Mouse (Mus musculus): ENCODE measurements around the gene Ccer2. TPM values are rescaled to one million over a fixed set of nuclear protein-coding genes. Genes with fewer than 3 reads are reported as not detected.

Ccer2 gene
- polyA plus RNA-seq, 1 experiment, result 0.16 TPM

- TF ChIP-seq CTCF (IDR thresholded peaks at IDR 0.05; ENCODE audit: borderline replicate concordance, control insufficient read depth, extremely low read depth, insufficient read depth, low read length, poor library complexity) (no peak), POLR2A (IDR thresholded peaks at IDR 0.05; ENCODE audit: control insufficient read depth, extremely low read depth, insufficient read depth, low read length, poor library complexity) (no peak)
- H3K27ac ChIP-seq (ENCODE audit: control insufficient read depth, insufficient read depth, low read length), result peak overlapping the region; percentile 88
- H3K4me1 ChIP-seq (replicated peaks; ENCODE audit: control insufficient read depth, insufficient read depth, low read length), result peaks cover 42% of the 10 kb centered on the region
- no peaks in the 10 kb centered on the region for H3K27me3 ChIP-seq (ENCODE audit: control insufficient read depth, insufficient read depth, low read length)
- no peak overlapping the region for H3K4me3 ChIP-seq (ENCODE audit: control insufficient read depth, insufficient read depth, low read length)
- DNase-seq, result peak; percentile 43
- peaks cover 9% of the 10 kb centered on the region for H3K36me3 ChIP-seq (ENCODE audit: control insufficient read depth, insufficient read depth, low read length)
- 15% methylated on average over 9 of the region's 9 CpGs for WGBS
Measured at GRCm38 (mm10) chr7:28799994-28800393, 44.0 kb downstream of the Ccer2 start.

- Histone ChIP-seq H3K27me3 (ENCODE audit: control insufficient read depth, insufficient read depth, low read length) (no peaks in the 10 kb centered on the region), H3K4me1 (replicated peaks; ENCODE audit: control insufficient read depth, insufficient read depth, low read length) (peaks cover 30% of the 10 kb centered on the region), H3K4me3 (ENCODE audit: control insufficient read depth, insufficient read depth, low read length) (no peak overlapping the region), H3K36me3 (ENCODE audit: control insufficient read depth, insufficient read depth, low read length) (peaks cover 9% of the 10 kb centered on the region), H3K27ac (ENCODE audit: control insufficient read depth, insufficient read depth, low read length) (no peak overlapping the region)
- 92% methylated on average over 3 of the region's 3 CpGs for WGBS
- TF ChIP-seq POLR2A (IDR thresholded peaks at IDR 0.05; ENCODE audit: control insufficient read depth, extremely low read depth, insufficient read depth, low read length, poor library complexity), result no peak
- no peak for TF ChIP-seq CTCF (IDR thresholded peaks at IDR 0.05; ENCODE audit: borderline replicate concordance, control insufficient read depth, extremely low read depth, insufficient read depth, low read length, poor library complexity)
- DNase-seq, result no peak
Measured at GRCm38 (mm10) chr7:28801451-28801850, 45.5 kb downstream of the Ccer2 start.

- no peaks in the 10 kb centered on the region for H3K27me3 ChIP-seq (ENCODE audit: control insufficient read depth, insufficient read depth, low read length)
- DNase-seq, result no peak
- no peak overlapping the region for H3K4me3 ChIP-seq (ENCODE audit: control insufficient read depth, insufficient read depth, low read length)
- TF ChIP-seq CTCF (IDR thresholded peaks at IDR 0.05; ENCODE audit: borderline replicate concordance, control insufficient read depth, extremely low read depth, insufficient read depth, low read length, poor library complexity) (no peak), POLR2A (IDR thresholded peaks at IDR 0.05; ENCODE audit: control insufficient read depth, extremely low read depth, insufficient read depth, low read length, poor library complexity) (no peak)
- 67% methylated on average over 10 of the region's 10 CpGs for WGBS
- H3K27ac ChIP-seq (ENCODE audit: control insufficient read depth, insufficient read depth, low read length), result no peak overlapping the region
- peaks cover 9% of the 10 kb centered on the region for H3K36me3 ChIP-seq (ENCODE audit: control insufficient read depth, insufficient read depth, low read length)
- peaks cover 28% of the 10 kb centered on the region for H3K4me1 ChIP-seq (replicated peaks; ENCODE audit: control insufficient read depth, insufficient read depth, low read length)
Measured at GRCm38 (mm10) chr7:28801901-28802670, 46.1 kb downstream of the Ccer2 start.

DNA sequence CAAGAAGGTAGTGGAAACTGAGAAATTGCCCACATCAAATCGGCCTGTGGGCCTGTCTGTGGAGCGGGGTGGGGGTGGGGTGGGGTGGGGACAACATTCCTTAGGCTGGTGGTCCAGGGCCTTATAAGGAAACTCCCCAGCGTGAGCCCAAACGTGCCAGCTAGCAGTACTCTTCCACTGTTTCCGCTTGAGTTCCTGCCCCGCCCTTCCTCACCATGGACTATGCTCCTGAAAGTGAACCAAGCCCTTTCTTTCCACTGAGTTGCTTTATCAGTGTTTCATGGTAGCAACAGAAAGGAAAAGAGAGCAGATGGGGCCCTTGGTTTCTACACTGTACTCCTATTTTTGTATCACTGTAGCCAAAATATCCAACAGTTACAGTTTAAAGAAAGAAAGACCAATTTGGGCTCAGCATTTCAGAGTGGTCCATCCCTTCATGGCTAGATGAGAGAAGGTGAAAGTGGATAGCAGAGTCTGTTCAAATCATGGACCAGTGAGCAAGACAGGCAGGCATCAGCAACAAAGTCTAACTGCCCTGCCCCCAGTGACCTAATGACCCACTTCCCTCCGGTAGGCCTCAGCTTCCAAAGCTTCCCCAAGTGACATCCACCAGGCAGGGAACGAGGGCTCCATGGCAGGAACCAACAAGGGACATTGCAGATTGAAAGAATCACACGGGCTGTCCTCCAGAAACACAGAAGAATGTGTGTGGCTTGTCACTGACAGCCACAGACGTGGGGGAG is 47.0 kb downstream of the Ccer2 start:
- TF ChIP-seq POLR2A (IDR thresholded peaks at IDR 0.05; ENCODE audit: control insufficient read depth, extremely low read depth, insufficient read depth, low read length, poor library complexity), result no peak
- TF ChIP-seq CTCF (IDR thresholded peaks at IDR 0.05; ENCODE audit: borderline replicate concordance, control insufficient read depth, extremely low read depth, insufficient read depth, low read length, poor library complexity), result no peak
- H3K27me3 ChIP-seq (ENCODE audit: control insufficient read depth, insufficient read depth, low read length), result no peaks in the 10 kb centered on the region
- no peak overlapping the region for H3K4me3 ChIP-seq (ENCODE audit: control insufficient read depth, insufficient read depth, low read length)
- no peak overlapping the region for H3K27ac ChIP-seq (ENCODE audit: control insufficient read depth, insufficient read depth, low read length)
- WGBS, result 60% methylated on average over 10 of the region's 10 CpGs
- no peak for DNase-seq
- H3K36me3 ChIP-seq (ENCODE audit: control insufficient read depth, insufficient read depth, low read length), result peaks cover 7% of the 10 kb centered on the region; the same call in 1 of the 2 replicates
- peaks cover 29% of the 10 kb centered on the region for H3K4me1 ChIP-seq (replicated peaks; ENCODE audit: control insufficient read depth, insufficient read depth, low read length)

DNA sequence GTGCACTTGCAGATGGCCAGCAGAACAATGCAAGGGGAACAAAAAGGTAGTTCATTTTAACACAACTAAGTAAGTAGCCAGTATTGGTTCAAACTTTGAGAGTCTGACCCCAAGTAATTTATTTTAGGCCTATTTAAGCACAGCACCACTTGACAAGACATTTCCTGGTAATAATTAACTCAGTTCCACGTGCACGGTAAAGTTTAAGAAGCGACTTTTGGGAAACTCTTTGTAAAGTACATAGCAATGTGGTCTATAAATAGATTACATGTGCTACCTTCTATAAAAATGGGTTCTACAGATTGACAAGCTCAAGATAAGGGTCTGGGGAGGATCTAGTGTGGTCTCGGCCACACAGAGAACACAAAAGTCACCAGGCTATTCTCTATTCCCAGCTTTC is 47.8 kb downstream of the Ccer2 start:
- TF ChIP-seq POLR2A (IDR thresholded peaks at IDR 0.05; ENCODE audit: control insufficient read depth, extremely low read depth, insufficient read depth, low read length, poor library complexity) (no peak), CTCF (IDR thresholded peaks at IDR 0.05; ENCODE audit: borderline replicate concordance, control insufficient read depth, extremely low read depth, insufficient read depth, low read length, poor library complexity) (no peak)
- H3K27me3 ChIP-seq (ENCODE audit: control insufficient read depth, insufficient read depth, low read length), result no peaks in the 10 kb centered on the region
- WGBS, result 95% methylated on average over 4 of the region's 4 CpGs
- H3K4me1 ChIP-seq (replicated peaks; ENCODE audit: control insufficient read depth, insufficient read depth, low read length), result peaks cover 32% of the 10 kb centered on the region
- no peak overlapping the region for H3K27ac ChIP-seq (ENCODE audit: control insufficient read depth, insufficient read depth, low read length)
- H3K4me3 ChIP-seq (ENCODE audit: control insufficient read depth, insufficient read depth, low read length), result no peak overlapping the region
- DNase-seq, result no peak
- peaks cover 2% of the 10 kb centered on the region; the same call in 1 of the 2 replicates for H3K36me3 ChIP-seq (ENCODE audit: control insufficient read depth, insufficient read depth, low read length)

DNA sequence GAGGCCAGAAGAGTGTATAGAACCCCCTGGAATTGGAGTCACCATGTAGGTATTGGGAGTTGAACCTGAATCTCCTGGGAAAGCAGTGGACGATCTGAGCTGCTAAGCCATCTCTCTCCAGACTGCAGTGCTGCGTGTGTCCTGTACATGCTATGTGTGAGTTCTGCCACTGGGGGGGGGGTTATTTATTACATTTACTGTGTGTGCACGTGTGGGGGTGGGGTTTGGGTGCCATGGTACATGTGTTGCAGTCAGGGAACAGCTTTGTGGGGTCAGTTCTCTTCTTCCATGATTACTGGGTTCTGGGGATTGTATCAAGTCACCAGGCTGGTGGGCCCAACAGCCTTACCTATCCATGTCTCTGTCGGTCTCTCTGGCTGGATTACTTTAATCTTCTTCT is 50.9 kb downstream of the Ccer2 start:
- Histone ChIP-seq H3K4me1 (replicated peaks; ENCODE audit: control insufficient read depth, insufficient read depth, low read length) (peaks cover 20% of the 10 kb centered on the region), H3K27me3 (ENCODE audit: control insufficient read depth, insufficient read depth, low read length) (no peaks in the 10 kb centered on the region), H3K36me3 (ENCODE audit: control insufficient read depth, insufficient read depth, low read length) (no peaks in the 10 kb centered on the region), H3K4me3 (ENCODE audit: control insufficient read depth, insufficient read depth, low read length) (no peak overlapping the region), H3K27ac (ENCODE audit: control insufficient read depth, insufficient read depth, low read length) (no peak overlapping the region)
- DNase-seq, result no peak
- 75% methylated on average over 4 of the region's 4 CpGs for WGBS
- TF ChIP-seq POLR2A (IDR thresholded peaks at IDR 0.05; ENCODE audit: control insufficient read depth, extremely low read depth, insufficient read depth, low read length, poor library complexity) (no peak), CTCF (IDR thresholded peaks at IDR 0.05; ENCODE audit: borderline replicate concordance, control insufficient read depth, extremely low read depth, insufficient read depth, low read length, poor library complexity) (no peak)
